25 mouse cellular contexts compared by ENCODE assay signal in the genomic region with DNA sequence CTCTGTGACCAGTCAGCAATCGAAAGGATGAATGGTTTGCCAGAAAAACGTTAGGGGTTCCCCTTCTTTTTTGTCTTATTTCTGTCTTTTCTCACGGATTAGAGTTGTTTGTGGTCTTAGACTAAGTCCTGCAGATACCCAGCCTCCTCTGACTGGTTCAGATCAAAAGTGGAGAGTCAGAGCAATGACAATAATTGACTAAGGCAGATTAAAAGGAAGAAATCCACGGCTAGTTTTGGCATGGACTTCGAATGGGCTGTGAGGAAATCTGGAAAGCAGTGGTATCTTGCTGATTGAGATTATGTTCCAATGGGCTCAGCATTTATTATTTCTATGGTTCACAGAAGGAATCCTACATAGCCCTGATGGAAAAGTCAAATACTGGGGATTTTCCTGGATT. TPM values are rescaled to one million over a fixed set of nuclear protein-coding genes. Genes with fewer than 3 reads are reported as not detected.
DNase-seq lines count a peak whose midpoint lies in the region; ATAC-seq and TF ChIP-seq lines count a peak whose summit lies in the region.
"Had no signal": no experiment of that assay in that cellular context is flagged by ENCODE, and none has a peak within 500 bp of the region (broad histone marks: within the 10 kb centered on the region; RNA-seq: fewer than 3 reads in every experiment).

A gene (minus strand): TSS at position 191 of the 400 bp plus-strand sequence.

- no peaks in the 10 kb centered on the region for H3K9me3 ChIP-seq in forebrain, embryonic 15.5 days
- H3K9me3 ChIP-seq: embryonic facial prominence, embryonic 15.5 days; forebrain, embryonic 10.5 days; heart, embryonic 15.5 days; hindbrain, embryonic 13.5 days had no signal

- no peak for TF ChIP-seq CTCF in cerebellum, adult 2 months (IDR thresholded peaks at IDR 0.05; ENCODE audit: borderline replicate concordance, insufficient read depth, low read depth, low read length)

- DNase-seq in cerebellum, adult 11 months, result peak; percentile 70
- peak; percentile 70 to 93 for DNase-seq in cerebellum, adult 2 months
- DNase-seq in cerebellum, postnatal 10 days, result peak; percentile 75 to 81
- DNase-seq in kidney, adult 9 months, result no peak
- DNase-seq in testis, postnatal 10 days (ENCODE audit: low spot score), result no peak
- DNase-seq in frontal cortex, postnatal 36 days (ENCODE audit: low spot score in 2 of 2), result no peak
- DNase-seq: adrenal gland, postnatal 14 days; gastrocnemius, postnatal 14 days; heart, adult 2 months; heart, postnatal 14 days; kidney, adult 11 months had no signal

- peak within 1 kb of the TSS; percentile 84 for H3K4me3 ChIP-seq in cerebellum, adult 2 months (replicated peaks; ENCODE audit: insufficient read depth, low read depth, low read length)
- no peak within 1 kb of the TSS for H3K4me3 ChIP-seq in forebrain, embryonic 15.5 days
- H3K4me3 ChIP-seq: embryonic facial prominence, embryonic 15.5 days; erythroblast, embryonic 14.5 days; forebrain, embryonic 10.5 days; heart, adult 2 months; heart, embryonic 15.5 days; hindbrain, embryonic 13.5 days had no signal

- TF ChIP-seq POLR2A in cerebellum, adult 2 months (IDR thresholded peaks at IDR 0.05; ENCODE audit: borderline replicate concordance, insufficient read depth, low read length), result peak; percentile 76; the same call in 1 of the 2 replicates

- no peak for ATAC-seq in forebrain, embryonic 15.5 days (replicated peaks)
- ATAC-seq: forebrain, embryonic 16.5 days; hindbrain, postnatal 0 days had no signal

- H3K36me3 ChIP-seq in forebrain, embryonic 15.5 days, result no peaks in the 10 kb centered on the region
- H3K36me3 ChIP-seq: embryonic facial prominence, embryonic 15.5 days; forebrain, embryonic 10.5 days; heart, embryonic 15.5 days; hindbrain, embryonic 13.5 days had no signal

- no peaks in the 10 kb centered on the region for H3K27me3 ChIP-seq in cerebellum, adult 2 months (ENCODE audit: control insufficient read depth, insufficient read depth, low read length)
- no peaks in the 10 kb centered on the region for H3K27me3 ChIP-seq in forebrain, embryonic 15.5 days
- H3K27me3 ChIP-seq: embryonic facial prominence, embryonic 15.5 days; heart, embryonic 15.5 days; hindbrain, embryonic 13.5 days had no signal

- H3K4me1 ChIP-seq in cerebellum, adult 2 months (ENCODE audit: control insufficient read depth, insufficient read depth, low read length), result no peaks in the 10 kb centered on the region; the same call in 1 of the 2 replicates
- H3K4me1 ChIP-seq in forebrain, embryonic 15.5 days, result no peaks in the 10 kb centered on the region
- H3K4me1 ChIP-seq: embryonic facial prominence, embryonic 15.5 days; forebrain, embryonic 10.5 days; heart, embryonic 15.5 days; hindbrain, embryonic 13.5 days had no signal

- H3K4me2 ChIP-seq in forebrain, embryonic 15.5 days (replicated peaks), result no peak within 1 kb of the TSS
- H3K4me2 ChIP-seq: embryonic facial prominence, embryonic 15.5 days; heart, embryonic 11.5 days; heart, embryonic 15.5 days; hindbrain, embryonic 13.5 days had no signal

- no peak within 1 kb of the TSS for H3K9ac ChIP-seq in forebrain, embryonic 15.5 days (replicated peaks)
- H3K9ac ChIP-seq: embryonic facial prominence, embryonic 15.5 days; heart, embryonic 15.5 days; hindbrain, embryonic 13.5 days had no signal

- H3K27ac ChIP-seq in cerebellum, adult 2 months (ENCODE audit: insufficient read depth, low read length), result peak within 1 kb of the TSS; percentile 91; the same call in 1 of the 2 replicates
- no peak within 1 kb of the TSS for H3K27ac ChIP-seq in forebrain, embryonic 15.5 days (replicated peaks)
- H3K27ac ChIP-seq: embryonic facial prominence, embryonic 15.5 days; forebrain, embryonic 10.5 days; heart, adult 2 months; heart, embryonic 15.5 days; hindbrain, embryonic 13.5 days; hindbrain, postnatal 0 days had no signal

- WGBS in cerebellum, adult 2 months, result 7% methylated on average over 5 of the region's 5 CpGs
- 69% methylated on average over 5 of the region's 5 CpGs for WGBS in forebrain, embryonic 15.5 days

RNA-seq across cellular contexts. Expression of the gene that starts here (rescaled TPM):
- polyA plus RNA-seq in cerebellum, adult 2 months (2012; rRNA removed), result 425 and 513 TPM in 2 replicates
- polyA plus RNA-seq in forebrain, embryonic 15.5 days (2015; fragmentation: Nextera tagmentation; extraction: Ambion mirVana), result 0.09 and 0.10 TPM in 2 replicates
- polyA plus RNA-seq: embryonic facial prominence, embryonic 11.5 days; embryonic facial prominence, embryonic 15.5 days; erythroblast, embryonic 14.5 days; forebrain, embryonic 10.5 days; forebrain, embryonic 16.5 days; frontal cortex, adult 2 months; gonadal fat pad, adult 2 months; heart, adult 2 months; heart, embryonic 11.5 days; heart, embryonic 15.5 days; hindbrain, embryonic 13.5 days; hindbrain, postnatal 0 days; intestine, embryonic 14.5 days; kidney, embryonic 14.5 days had no signal

Comparison
In these comparisons a context has a peak if more than half of its experiments do, and no peak if none do; other contexts are left out.
1. RNA of the gene that starts here (polyA plus RNA-seq): 425 to 513 TPM in cerebellum, adult 2 months; 0.09 to 0.10 TPM in forebrain, embryonic 15.5 days; every median in the first group is over 100 times any median in the second.
2. DNase-seq: peak in cerebellum, adult 11 months (single experiment), cerebellum, adult 2 months (2 of 2) and cerebellum, postnatal 10 days (2 of 2); none in kidney, adult 9 months (single experiment), testis, postnatal 10 days (single experiment) and frontal cortex, postnatal 36 days (0 of 2).